Mouse (Mus musculus) lung, postnatal 0 days (tissue): Measurements from ENCODE around the gene Neu3. TPM values are rescaled to one million over a fixed set of nuclear protein-coding genes. Genes with fewer than 3 reads are reported as not detected.
A peak's percentile ranks its signal among the peaks of the same experiment; 100 is the strongest.

Experiments
- ATAC-seq: fragments of 200-750 bp; cut with Nextera tagmentation; 2 replicates; pipeline ENCODE4 v1.8.0; 2017; ENCODE audit warnings: moderate library complexity
- DNase-seq: peaks from one replicate; pipeline ENCODE4 v3.0.0-alpha.2; 2016; ENCODE audit warnings: low spot score
- H3K27ac ChIP-seq: fragments of 300-500 bp; sonication (generic); 2 replicates; pipeline ENCODE4 v1.5.1; 2014; ENCODE audit warnings: antibody characterized with exemption, mild to moderate bottlenecking, low read length, mixed read lengths
- H3K27me3 ChIP-seq: fragments of 300-500 bp; sonication (generic); replicated peaks from 2 replicates; pipeline ENCODE4 v1.6.1; 2014; ENCODE audit warnings: low read length, mixed read lengths; ENCODE audit not compliant: insufficient read depth
- H3K36me3 ChIP-seq: fragments of 300-500 bp; sonication (generic); 2 replicates; pipeline ENCODE4 v1.6.1; 2014; ENCODE audit warnings: low read length, mixed read lengths; ENCODE audit not compliant: insufficient read depth
- H3K4me1 ChIP-seq: fragments of 300-500 bp; sonication (generic); 2 replicates; pipeline ENCODE4 v1.6.1; 2014; ENCODE audit warnings: antibody characterized with exemption, low read depth, low read length, mixed read lengths; ENCODE audit not compliant: insufficient read depth
- H3K4me2 ChIP-seq: fragments of 300-500 bp; sonication (generic); replicated peaks from 2 replicates; pipeline ENCODE4 v1.6.1; 2014; ENCODE audit warnings: low read depth, mild to moderate bottlenecking, low read length, moderate library complexity, mixed read lengths
- H3K4me3 ChIP-seq: fragments of 300-500 bp; sonication (generic); 2 replicates; pipeline ENCODE4 v1.5.1; 2014; ENCODE audit warnings: low read depth, low read length
- H3K9ac ChIP-seq: fragments of 300-500 bp; sonication (generic); replicated peaks from 2 replicates; pipeline ENCODE4 v1.6.1; 2014; ENCODE audit warnings: low read depth, mild to moderate bottlenecking
- H3K9me3 ChIP-seq: fragments of 300-500 bp; sonication (generic); 2 replicates; pipeline ENCODE4 v1.6.1; 2016; ENCODE audit warnings: low read length, mixed read lengths
- CTCF ChIP-seq: IDR thresholded peaks from 2 replicates; pipeline ENCODE4 v1.5.1; 2016; ENCODE audit warnings: antibody characterized with exemption, mild to moderate bottlenecking
- EP300 ChIP-seq: IDR thresholded peaks from 2 replicates; pipeline ENCODE4 v1.6.1; 2016; ENCODE audit warnings: antibody characterized with exemption, mild to moderate bottlenecking, control low read depth
- WGBS: fragments of 180-500 bp; shearing (Covaris S2); extraction: QIAGEN DNeasy Blood & Tissue Kit; methylation state at CpG from one replicate; pipeline ENCODE4 v1.1.7; 2014; 5-methylcytosine and 5-hydroxymethylcytosine counted together
- polyA plus RNA-seq: library from polyadenylated mRNA; unstranded; fragments of >200 nt; fragmentation: Nextera tagmentation; extraction: Ambion mirVana; gene quantifications from 2 replicates; pipeline ENCODE4 v1.2.1, GENCODE M21; 2015

Gene Neu3
- polyA plus RNA-seq, 1 experiment from 2014 or later, result 7.6 TPM

DNA sequence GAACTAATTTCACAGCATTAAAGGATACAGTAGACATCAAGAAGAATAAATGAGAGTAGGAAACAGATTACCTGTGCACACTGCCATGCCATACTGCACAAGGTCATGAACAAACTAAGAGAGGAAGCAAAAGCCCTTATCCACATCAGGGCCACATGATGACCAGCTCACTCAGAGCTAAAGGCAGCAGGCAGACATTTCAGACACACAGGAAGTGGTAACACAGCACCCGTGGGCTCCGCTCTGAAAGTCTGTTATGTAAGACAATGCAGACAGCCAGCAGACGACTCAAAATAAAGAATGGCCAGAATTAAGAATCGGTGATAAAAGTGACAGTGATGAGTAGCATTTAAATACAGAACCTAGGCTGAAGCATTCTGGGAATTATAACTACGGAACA, 46.8 kb downstream of the Neu3 start:
- no peak overlapping the region for H3K4me3 ChIP-seq
- no peak overlapping the region for H3K4me2 ChIP-seq
- H3K27me3 ChIP-seq, result no peaks in the 10 kb centered on the region
- TF ChIP-seq CTCF (no peak), EP300 (no peak)
- 52% methylated on average over 5 of the region's 5 CpGs for WGBS
- H3K9ac ChIP-seq, result no peak overlapping the region
- H3K27ac ChIP-seq, result no peak overlapping the region
- H3K9me3 ChIP-seq, result no peaks in the 10 kb centered on the region
- no peaks in the 10 kb centered on the region for H3K4me1 ChIP-seq
- peak; percentile 17 for DNase-seq
- no peaks in the 10 kb centered on the region for H3K36me3 ChIP-seq
- ATAC-seq, result no peak

DNA sequence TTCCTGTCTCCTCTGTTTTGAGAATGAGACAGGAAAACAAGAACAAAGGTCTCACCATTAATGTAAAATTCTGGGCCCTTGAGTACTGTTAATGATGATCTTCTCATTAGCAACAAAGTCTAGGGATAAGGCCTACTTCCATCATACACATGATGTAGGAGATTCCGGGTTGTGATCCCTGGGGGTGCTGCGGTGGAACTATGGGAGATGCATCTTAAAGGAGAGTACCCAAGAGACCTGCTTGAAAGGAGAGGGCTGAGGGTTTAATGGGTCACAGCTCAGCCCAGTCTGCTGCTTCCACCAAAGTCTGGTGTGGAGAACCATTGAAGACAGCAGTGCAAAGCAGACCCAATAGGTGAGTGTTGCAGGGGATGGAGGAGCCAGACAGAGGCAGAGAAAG, 65.0 kb downstream of the Neu3 start, which contains the start of gene Olfr521:
Olfr521 (plus strand) TSS at position 301 of the 400 bp plus-strand sequence.
- H3K4me1 ChIP-seq, result no peaks in the 10 kb centered on the region
- H3K9ac ChIP-seq, result no peak within 1 kb of the TSS
- H3K36me3 ChIP-seq, result no peaks in the 10 kb centered on the region
- no peak for ATAC-seq
- H3K4me3 ChIP-seq, result no peak within 1 kb of the TSS
- H3K9me3 ChIP-seq, result peaks cover 6% of the 10 kb centered on the region; the same call in 1 of the 2 replicates
- H3K27ac ChIP-seq, result no peak within 1 kb of the TSS
- TF ChIP-seq CTCF (no peak), EP300 (no peak)
- 95% methylated on average over 2 of the region's 2 CpGs for WGBS
- no peak within 1 kb of the TSS for H3K4me2 ChIP-seq
- H3K27me3 ChIP-seq, result no peaks in the 10 kb centered on the region
- DNase-seq, result no peak

Other genes with a start within 250 kb of the Neu3 start
- gene Tpbgl, start 201.3 kb downstream of the Neu3 start, polyA plus RNA-seq, result 0.58 and 0.79 TPM in 2 replicates
- gene Slco2b1, start 117.1 kb downstream of the Neu3 start, polyA plus RNA-seq, result 3.8 and 3.9 TPM in 2 replicates
- not detected in 2 replicates for gene Olfr520, start 98.1 kb downstream of the Neu3 start, polyA plus RNA-seq
- not detected in 2 replicates for gene Olfr521, start 64.9 kb downstream of the Neu3 start, polyA plus RNA-seq
- gene Xrra1, start 30.7 kb upstream of the Neu3 start, polyA plus RNA-seq, result 1.1 and 1.3 TPM in 2 replicates
- 318 and 342 TPM in 2 replicates for gene Spcs2, start 35.0 kb upstream of the Neu3 start, polyA plus RNA-seq
- gene Rnf169, start 152.0 kb upstream of the Neu3 start, polyA plus RNA-seq, result 3.8 and 4.2 TPM in 2 replicates
- gene Chrdl2, start 177.8 kb upstream of the Neu3 start, polyA plus RNA-seq, result 0.11 TPM in 1 of 2 replicates, not detected in the other